Mouse (Mus musculus) E14TG2a.4 (cell line): ENCODE data around the gene Dchs1.
"Not testable (repeated sequence)": the region's sequence is repeated elsewhere in the genome, so short reads cannot be mapped to it uniquely, and the experiment has no call there.

Experiments used
- CTCF ChIP-seq: conservative IDR thresholded peaks from 2 replicates; pipeline ENCODE4 v1.5.1; 2014; ENCODE audit warnings: low read length
- NANOG ChIP-seq: IDR thresholded peaks from 2 replicates; pipeline ENCODE4 v1.6.1; 2014; ENCODE audit warnings: borderline replicate concordance, low read length, mixed read lengths

DNA sequence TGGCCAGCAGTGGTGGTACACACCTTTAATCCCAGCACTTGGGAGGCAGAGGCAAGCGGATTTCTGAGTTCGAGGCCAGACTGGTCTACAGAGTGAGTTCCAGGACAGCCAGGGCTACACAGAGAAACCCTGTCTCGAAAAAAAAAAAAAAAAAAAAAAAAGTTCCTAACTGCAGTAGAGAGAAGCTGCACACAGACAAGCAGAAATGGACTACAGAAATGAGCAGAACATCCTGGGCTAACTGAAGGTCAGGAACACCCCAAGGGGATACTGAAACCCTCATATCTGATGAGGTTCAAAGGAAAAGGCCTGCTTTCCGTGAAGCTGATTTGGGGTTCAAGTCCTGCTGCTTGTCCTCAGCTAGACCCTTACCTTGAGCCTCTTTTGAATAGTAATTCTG lies 52.0 kb downstream of the Dchs1 start:
- TF ChIP-seq CTCF, NANOG: not testable (repeated sequence)
